Mouse (Mus musculus): ENCODE data around the gene Carm1. TPM values are rescaled to one million over a fixed set of nuclear protein-coding genes. Genes with fewer than 3 reads are reported as not detected.

The Carm1 gene
- total and polyA plus RNA-seq, 2 experiments from 2014 or later, result 25.9 to 81.4 TPM

GRCm38 (mm10) chr9:21564420-21564819 is 17.7 kb downstream of the Carm1 start:
- Histone ChIP-seq H3K4me3 (ENCODE audit: low read depth, low read length) (no peak overlapping the region), H3K4me2 (ENCODE audit: low read depth) (no peak overlapping the region), H3K27me3 (ENCODE audit: insufficient read depth, low read length) (no peaks in the 10 kb centered on the region), H3K27ac (ENCODE audit: low read depth, low read length) (no peak overlapping the region), H3K9me3 (ENCODE audit: low read length) (no peaks in the 10 kb centered on the region), H3K4me1 (ENCODE audit: insufficient read depth) (no peaks in the 10 kb centered on the region), H3K9ac (no peak overlapping the region), H3K36me3 (ENCODE audit: insufficient read depth) (peaks cover under 1% of the 10 kb centered on the region; the same call in 1 of the 2 replicates)
- no peak for TF ChIP-seq CTCF (IDR thresholded peaks at IDR 0.05; ENCODE audit: low read depth)
- no peak for DNase-seq
- 83% methylated on average over 1 of the region's 1 CpGs for WGBS
- no peak for ATAC-seq

- no peak overlapping the region for H3K4me3 ChIP-seq (ENCODE audit: low read depth, low read length)
- H3K27me3 ChIP-seq (ENCODE audit: insufficient read depth, low read length), result no peaks in the 10 kb centered on the region
- H3K9ac ChIP-seq, result no peak overlapping the region
- no peaks in the 10 kb centered on the region for H3K4me1 ChIP-seq (ENCODE audit: insufficient read depth)
- H3K9me3 ChIP-seq (ENCODE audit: low read length), result no peaks in the 10 kb centered on the region
- no peak overlapping the region for H3K4me2 ChIP-seq (ENCODE audit: low read depth)
- peaks cover 7% of the 10 kb centered on the region for H3K36me3 ChIP-seq (ENCODE audit: insufficient read depth)
- 80% methylated on average over 4 of the region's 4 CpGs for WGBS
- DNase-seq, result no peak
- no peak for ATAC-seq
- no peak for TF ChIP-seq CTCF (IDR thresholded peaks at IDR 0.05; ENCODE audit: low read depth)
- no peak overlapping the region for H3K27ac ChIP-seq (ENCODE audit: low read depth, low read length)
Observed at GRCm38 (mm10) chr9:21565004-21565586, 18.4 kb downstream of the Carm1 start.

GRCm38 (mm10) chr9:21566538-21566937 is 19.8 kb downstream of the Carm1 start:
- no peak for TF ChIP-seq CTCF (IDR thresholded peaks at IDR 0.05; ENCODE audit: low read depth)
- H3K4me2 ChIP-seq (ENCODE audit: low read depth), result no peak overlapping the region
- H3K27ac ChIP-seq (ENCODE audit: low read depth, low read length), result no peak overlapping the region
- H3K9me3 ChIP-seq (ENCODE audit: low read length), result no peaks in the 10 kb centered on the region
- H3K9ac ChIP-seq, result no peak overlapping the region
- H3K36me3 ChIP-seq (ENCODE audit: insufficient read depth), result peaks cover 20% of the 10 kb centered on the region
- no peaks in the 10 kb centered on the region for H3K27me3 ChIP-seq (ENCODE audit: insufficient read depth, low read length)
- WGBS, result 100% methylated on average over 1 of the region's 1 CpGs
- DNase-seq (no peak), ATAC-seq (no peak)
- H3K4me3 ChIP-seq (ENCODE audit: low read depth, low read length), result no peak overlapping the region
- no peaks in the 10 kb centered on the region for H3K4me1 ChIP-seq (ENCODE audit: insufficient read depth)

GRCm38 (mm10) chr9:21567051-21567450 is 20.4 kb downstream of the Carm1 start:
- Histone ChIP-seq H3K4me1 (ENCODE audit: insufficient read depth) (no peaks in the 10 kb centered on the region), H3K27me3 (ENCODE audit: insufficient read depth, low read length) (no peaks in the 10 kb centered on the region), H3K36me3 (ENCODE audit: insufficient read depth) (peaks cover 25% of the 10 kb centered on the region), H3K4me2 (ENCODE audit: low read depth) (no peak overlapping the region), H3K9ac (no peak overlapping the region), H3K9me3 (ENCODE audit: low read length) (no peaks in the 10 kb centered on the region), H3K4me3 (ENCODE audit: low read depth, low read length) (no peak overlapping the region), H3K27ac (ENCODE audit: low read depth, low read length) (no peak overlapping the region)
- no peak for ATAC-seq
- WGBS, result 91% methylated on average over 2 of the region's 2 CpGs
- DNase-seq, result no peak
- TF ChIP-seq CTCF (IDR thresholded peaks at IDR 0.05; ENCODE audit: low read depth), result no peak

GRCm38 (mm10) chr9:21568657-21569255 is 22.1 kb downstream of the Carm1 start:
- H3K27me3 ChIP-seq (ENCODE audit: insufficient read depth, low read length), result no peaks in the 10 kb centered on the region
- no peak for DNase-seq
- H3K9me3 ChIP-seq (ENCODE audit: low read length), result no peaks in the 10 kb centered on the region
- no peak overlapping the region for H3K9ac ChIP-seq
- H3K36me3 ChIP-seq (ENCODE audit: insufficient read depth), result peaks cover 40% of the 10 kb centered on the region
- H3K27ac ChIP-seq (ENCODE audit: low read depth, low read length), result no peak overlapping the region
- no peak for ATAC-seq
- H3K4me1 ChIP-seq (ENCODE audit: insufficient read depth), result no peaks in the 10 kb centered on the region
- no peak overlapping the region for H3K4me2 ChIP-seq (ENCODE audit: low read depth)
- 92% methylated on average over 8 of the region's 8 CpGs for WGBS
- H3K4me3 ChIP-seq (ENCODE audit: low read depth, low read length), result no peak overlapping the region
- no peak for TF ChIP-seq CTCF (IDR thresholded peaks at IDR 0.05; ENCODE audit: low read depth)

GRCm38 (mm10) chr9:21574012-21574801 is 27.5 kb downstream of the Carm1 start:
- Histone ChIP-seq H3K9ac (no peak overlapping the region), H3K27ac (ENCODE audit: low read depth, low read length) (no peak overlapping the region), H3K36me3 (ENCODE audit: insufficient read depth) (peaks cover 85% of the 10 kb centered on the region), H3K4me1 (ENCODE audit: insufficient read depth) (no peaks in the 10 kb centered on the region), H3K27me3 (ENCODE audit: insufficient read depth, low read length) (no peaks in the 10 kb centered on the region), H3K4me2 (ENCODE audit: low read depth) (no peak overlapping the region), H3K4me3 (ENCODE audit: low read depth, low read length) (no peak overlapping the region), H3K9me3 (ENCODE audit: low read length) (no peaks in the 10 kb centered on the region)
- DNase-seq (no peak), ATAC-seq (no peak)
- WGBS, result 94% methylated on average over 8 of the region's 8 CpGs
- TF ChIP-seq CTCF (IDR thresholded peaks at IDR 0.05; ENCODE audit: low read depth), result no peak

- no peak for DNase-seq
- Histone ChIP-seq H3K9ac (no peak overlapping the region), H3K9me3 (ENCODE audit: low read length) (no peaks in the 10 kb centered on the region), H3K36me3 (ENCODE audit: insufficient read depth) (peaks cover 87% of the 10 kb centered on the region), H3K27me3 (ENCODE audit: insufficient read depth, low read length) (no peaks in the 10 kb centered on the region), H3K4me3 (ENCODE audit: low read depth, low read length) (no peak overlapping the region), H3K4me2 (ENCODE audit: low read depth) (no peak overlapping the region), H3K4me1 (ENCODE audit: insufficient read depth) (no peaks in the 10 kb centered on the region), H3K27ac (ENCODE audit: low read depth, low read length) (no peak overlapping the region)
- 96% methylated on average over 10 of the region's 10 CpGs for WGBS
- TF ChIP-seq CTCF (IDR thresholded peaks at IDR 0.05; ENCODE audit: low read depth), result no peak
- ATAC-seq, result no peak
Observed at GRCm38 (mm10) chr9:21575253-21575652, 28.6 kb downstream of the Carm1 start.
